Mouse (Mus musculus) brown adipose tissue, adult 24 weeks (tissue): ENCODE measurements around the gene Fam69a. TPM values are rescaled to one million over a fixed set of nuclear protein-coding genes. Genes with fewer than 3 reads are reported as not detected.
"Not testable (repeated sequence)": the region's sequence is repeated elsewhere in the genome, so short reads cannot be mapped to it uniquely, and the experiment has no call there.

Experiments
- H3K27ac ChIP-seq: fragments of 200-500 bp; replicated peaks from 2 replicates; pipeline ENCODE4 v1.5.1; 2012; ENCODE audit warnings: low read depth, mild to moderate bottlenecking, low read length
- H3K4me1 ChIP-seq: fragments of 200-500 bp; 2 replicates; pipeline ENCODE4 v1.6.1; 2012; ENCODE audit warnings: low read length, mixed read lengths; ENCODE audit not compliant: control insufficient read depth, insufficient read depth, insufficient read length
- H3K4me3 ChIP-seq: fragments of 200-500 bp; 2 replicates; pipeline ENCODE4 v1.5.1; 2012; ENCODE audit warnings: low read depth, mild to moderate bottlenecking, low read length, moderate library complexity; ENCODE audit not compliant: insufficient read depth
- polyA plus RNA-seq: library from polyadenylated mRNA; stranded (reverse); fragments of >200 nt; gene quantifications from 2 replicates; pipeline ENCODE4 v1.2.4, GENCODE M21; 2012; ENCODE audit not compliant: missing spikeins, insufficient read depth, insufficient read length

The Fam69a gene
- polyA plus RNA-seq, 1 experiment: 22.9 TPM

- Histone ChIP-seq H3K4me1 (peaks cover 6% of the 10 kb centered on the region; the same call in 1 of the 2 replicates), H3K27ac (peak overlapping the region; percentile 70), H3K4me3 (peak overlapping the region; percentile 73)
These were observed 14.1 kb upstream of the Fam69a start for GRCm38 (mm10) chr5:108000776-108001548.

DNA sequence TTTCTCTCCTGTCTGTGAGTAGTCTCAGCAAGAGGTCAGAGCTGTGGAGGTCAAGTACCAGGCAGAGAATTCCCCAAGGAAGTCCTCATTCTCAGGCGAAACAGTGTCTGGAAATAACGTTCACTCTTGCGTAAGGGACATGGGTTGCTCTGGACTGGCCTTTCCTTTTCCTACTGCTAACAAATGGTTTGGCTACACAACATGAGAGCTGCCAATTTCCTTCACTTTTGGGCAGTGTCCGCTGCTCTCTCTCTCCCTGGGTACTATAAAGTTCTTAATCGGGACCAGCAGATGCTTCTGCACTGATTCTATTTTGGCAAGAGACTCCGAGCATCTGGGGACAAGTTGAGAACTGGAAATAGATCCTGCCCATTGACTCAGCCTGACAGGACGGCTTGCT, 10.8 kb upstream of the Fam69a start:
- H3K4me1 ChIP-seq: peaks cover 4% of the 10 kb centered on the region; the same call in 1 of the 2 replicates
- H3K27ac ChIP-seq: peak overlapping the region; percentile 93
- no peak overlapping the region for H3K4me3 ChIP-seq

DNA sequence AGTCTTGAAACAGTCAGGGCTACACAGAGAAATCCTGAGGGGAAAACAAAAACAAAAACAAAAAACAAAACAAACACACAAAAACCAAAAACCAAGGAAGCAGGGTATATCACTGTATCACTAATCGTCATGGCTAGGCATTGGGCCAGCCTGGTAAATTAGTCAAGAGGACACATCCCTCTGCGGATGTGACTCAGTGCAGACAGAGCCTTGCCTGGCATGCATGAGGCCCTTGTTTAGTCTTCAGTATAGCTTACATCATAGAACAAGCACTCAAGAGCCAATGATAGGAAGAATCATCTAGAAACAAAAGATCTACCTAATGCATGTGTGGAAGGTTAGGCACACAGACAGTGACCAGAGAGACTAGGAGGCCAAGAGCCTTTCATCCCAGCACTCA, 9.1 kb upstream of the Fam69a start:
- peaks cover 4% of the 10 kb centered on the region; the same call in 1 of the 2 replicates for H3K4me1 ChIP-seq
- H3K27ac ChIP-seq: no peak overlapping the region
- no peak overlapping the region for H3K4me3 ChIP-seq

GRCm38 (mm10) chr5:107987835-107988251, 958 bp upstream of the Fam69a start:
- no peak overlapping the region; the same call in 1 of the 2 replicates for H3K27ac ChIP-seq
- peaks cover 8% of the 10 kb centered on the region for H3K4me1 ChIP-seq
- peak overlapping the region; percentile 93 for H3K4me3 ChIP-seq

GRCm38 (mm10) chr5:107986255-107986966, 474 bp downstream of the Fam69a start:
- H3K4me3 ChIP-seq: peak overlapping the region; percentile 94
- H3K27ac ChIP-seq: peak overlapping the region; percentile 75
- peaks cover 8% of the 10 kb centered on the region for H3K4me1 ChIP-seq

- Histone ChIP-seq H3K27ac (peak overlapping the region; percentile 70), H3K4me3 (no peak overlapping the region), H3K4me1 (peaks cover 10% of the 10 kb centered on the region)
These were observed 2.9 kb downstream of the Fam69a start for GRCm38 (mm10) chr5:107983946-107984345.

- Histone ChIP-seq H3K27ac (no peak overlapping the region), H3K4me1 (peaks cover 13% of the 10 kb centered on the region), H3K4me3 (no peak overlapping the region)
These were observed 4.9 kb downstream of the Fam69a start for GRCm38 (mm10) chr5:107982016-107982415.

DNA sequence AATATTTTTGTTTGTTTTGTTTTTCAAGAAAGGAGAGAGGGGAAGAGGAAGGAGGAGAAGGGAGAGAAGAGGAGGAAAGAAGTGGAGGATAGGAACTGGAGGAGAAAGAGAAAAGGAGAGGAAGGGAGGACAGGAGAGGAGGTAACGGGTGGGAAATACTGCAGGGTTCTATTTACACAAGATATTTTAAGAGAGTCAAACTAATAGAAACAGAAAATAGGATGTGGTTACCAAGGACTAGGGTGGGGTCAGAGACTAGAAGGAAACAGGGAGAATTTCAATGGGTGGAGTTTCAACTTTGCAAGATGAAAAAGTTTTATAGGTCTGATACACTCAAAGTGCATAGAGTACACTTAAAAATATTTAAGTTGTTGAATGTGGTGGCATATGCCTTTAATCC, 7.0 kb downstream of the Fam69a start:
- H3K27ac ChIP-seq: peak overlapping the region; percentile 29
- H3K4me1 ChIP-seq: peaks cover 13% of the 10 kb centered on the region
- no peak overlapping the region for H3K4me3 ChIP-seq

DNA sequence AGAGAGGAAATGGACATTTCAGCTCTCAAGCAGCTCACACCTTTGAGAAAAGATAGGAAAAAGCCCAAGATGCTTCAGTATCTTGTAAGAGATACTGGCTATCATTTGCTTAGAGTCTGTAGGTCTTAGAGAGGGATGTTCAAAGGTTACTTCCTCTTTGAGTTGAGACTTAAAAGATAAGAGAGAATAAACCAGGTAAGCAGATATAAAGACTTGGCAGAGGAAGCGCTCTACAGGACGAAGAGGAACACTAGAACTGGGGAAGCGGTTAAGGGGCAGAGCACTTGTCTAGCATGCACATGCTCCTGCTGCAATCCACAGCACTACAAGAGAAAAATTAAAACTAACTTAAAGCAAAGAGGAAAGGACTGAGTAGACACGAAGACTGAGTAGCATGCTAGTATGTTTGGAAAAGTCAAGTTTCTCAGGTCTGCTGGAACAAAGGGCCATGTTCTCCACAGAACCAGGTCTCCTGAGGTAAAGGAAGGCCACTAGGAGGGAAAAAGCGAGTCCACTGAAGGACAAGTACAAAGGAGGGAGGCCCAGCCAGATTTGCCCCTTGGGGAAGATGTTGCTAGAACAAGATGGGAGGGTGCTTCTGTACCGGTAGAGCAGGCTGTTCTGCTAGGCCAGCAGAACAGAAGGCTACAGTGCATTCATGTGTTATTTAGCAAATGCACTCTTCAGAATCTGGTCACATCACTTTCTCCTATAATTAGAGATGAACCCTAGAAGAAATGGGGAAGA, 8.4 kb downstream of the Fam69a start:
- Histone ChIP-seq H3K27ac (peak overlapping the region; percentile 42; the same call in 1 of the 2 replicates), H3K4me1 (peaks cover 7% of the 10 kb centered on the region; the same call in 1 of the 2 replicates), H3K4me3 (no peak overlapping the region)

- Histone ChIP-seq H3K27ac (no peak overlapping the region), H3K4me1 (peaks cover 10% of the 10 kb centered on the region), H3K4me3 (no peak overlapping the region)
These were observed 9.1 kb downstream of the Fam69a start for GRCm38 (mm10) chr5:107977640-107978288.

GRCm38 (mm10) chr5:107973310-107973709, 13.6 kb downstream of the Fam69a start:
- Histone ChIP-seq H3K27ac (no peak overlapping the region), H3K4me3 (no peak overlapping the region), H3K4me1 (peaks cover 9% of the 10 kb centered on the region)

- Histone ChIP-seq H3K4me3 (no peak overlapping the region), H3K27ac (peak overlapping the region; percentile 6; the same call in 1 of the 2 replicates), H3K4me1 (peaks cover 8% of the 10 kb centered on the region)
These were observed 14.2 kb downstream of the Fam69a start for GRCm38 (mm10) chr5:107972444-107973272.

- Histone ChIP-seq H3K4me1 (peaks cover 12% of the 10 kb centered on the region), H3K4me3 (no peak overlapping the region), H3K27ac (no peak overlapping the region)
These were observed 15.8 kb downstream of the Fam69a start for GRCm38 (mm10) chr5:107971069-107971468.

DNA sequence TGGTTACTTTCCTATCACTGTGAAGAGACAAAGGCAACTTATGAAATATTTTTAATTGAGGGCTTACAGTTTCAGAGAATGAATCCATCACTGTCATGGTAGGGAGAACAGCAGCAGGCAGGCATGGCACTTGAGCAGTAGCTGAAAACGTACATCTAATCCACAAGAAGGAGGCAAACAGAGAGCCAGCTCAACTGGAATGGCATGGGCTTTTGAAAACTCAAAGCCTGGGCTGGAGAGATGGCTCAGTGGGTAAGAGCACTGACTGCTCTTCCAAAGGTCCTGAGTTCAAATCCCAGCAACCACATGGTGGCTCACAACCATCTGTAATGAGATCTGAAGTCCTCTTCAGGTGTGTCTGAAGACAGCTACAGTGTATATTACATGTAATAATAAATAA, 17.1 kb downstream of the Fam69a start:
- H3K4me3 ChIP-seq, H3K27ac ChIP-seq: not testable (repeated sequence)
- peaks cover 12% of the 10 kb centered on the region for H3K4me1 ChIP-seq
